Mouse (Mus musculus): ENCODE measurements around the gene Wwp2. TPM values are rescaled to one million over a fixed set of nuclear protein-coding genes. Genes with fewer than 3 reads are reported as not detected.
A peak's percentile ranks its signal among the peaks of the same experiment; 100 is the strongest.

Wwp2 gene
- polyA plus RNA-seq, 1 experiment from 2014 or later: 33.2 TPM

DNA sequence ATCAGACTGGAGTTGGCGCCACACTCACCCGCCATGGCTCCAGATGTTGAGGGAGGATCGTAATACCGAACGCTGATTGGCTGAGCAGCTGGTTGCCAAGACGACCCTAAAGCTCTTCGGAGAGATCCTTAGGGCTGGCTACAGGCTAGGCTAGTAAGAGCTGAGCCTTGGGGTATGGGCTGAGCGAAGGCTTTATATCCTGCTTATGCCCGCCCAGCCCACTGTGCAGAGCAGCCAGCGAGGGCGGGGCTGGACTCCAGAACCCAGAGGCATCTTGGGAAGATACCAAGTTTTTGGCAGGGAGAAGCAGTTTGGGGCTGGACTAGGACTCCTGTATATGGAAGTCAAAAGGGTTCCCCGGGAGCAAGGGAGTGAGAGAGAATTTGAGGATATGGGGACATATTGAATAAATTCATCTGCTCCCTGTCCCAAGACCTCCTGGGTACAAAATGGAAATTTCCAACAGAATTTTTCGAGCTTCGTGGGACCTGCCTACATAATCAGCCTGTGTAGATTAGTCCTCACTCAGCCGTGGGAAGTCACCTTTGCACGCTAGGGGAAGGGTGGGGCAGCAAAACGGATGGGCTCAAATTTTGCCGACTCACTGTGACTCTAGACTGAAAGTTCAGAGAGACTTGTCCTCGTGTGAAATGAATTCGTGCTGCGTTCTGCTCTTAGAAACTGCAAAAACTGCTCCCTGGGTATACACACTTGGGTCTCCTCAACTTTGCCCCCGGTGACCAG lies 33.0 kb upstream of the Wwp2 start, which contains the start of gene Nqo1:
TSS of gene Nqo1 (minus strand) at position 169 of the 744 bp plus-strand sequence.
- Histone ChIP-seq H3K27ac (peak within 1 kb of the TSS; percentile 31), H3K36me3 (no peaks in the 10 kb centered on the region), H3K4me1 (peaks cover 14% of the 10 kb centered on the region; the same call in 1 of the 2 replicates), H3K4me2 (peak within 1 kb of the TSS; percentile 58), H3K4me3 (replicated peaks) (peak within 1 kb of the TSS; percentile 37), H3K9ac (no peak within 1 kb of the TSS), H3K9me3 (no peaks in the 10 kb centered on the region), H3K27me3 (replicated peaks) (no peaks in the 10 kb centered on the region)
- ATAC-seq (ENCODE audit: insufficient read depth, low FRiP score, low read depth): peak; percentile 95
- WGBS: 10% methylated on average over 22 of the region's 22 CpGs

- Histone ChIP-seq H3K4me2 (no peak overlapping the region), H3K36me3 (no peaks in the 10 kb centered on the region), H3K9me3 (no peaks in the 10 kb centered on the region), H3K4me1 (peaks cover 14% of the 10 kb centered on the region; the same call in 1 of the 2 replicates), H3K4me3 (replicated peaks) (no peak overlapping the region), H3K27me3 (replicated peaks) (no peaks in the 10 kb centered on the region), H3K27ac (no peak overlapping the region), H3K9ac (no peak overlapping the region)
- no peak for ATAC-seq (ENCODE audit: insufficient read depth, low FRiP score, low read depth)
- WGBS: 62% methylated on average over 4 of the region's 4 CpGs
Measured at GRCm38 (mm10) chr8:107404057-107404456, 32.1 kb upstream of the Wwp2 start.

- WGBS: 45% methylated on average over 3 of the region's 3 CpGs
- ATAC-seq (ENCODE audit: insufficient read depth, low FRiP score, low read depth): no peak; the same call in 1 of the 2 replicates
- Histone ChIP-seq H3K4me3 (replicated peaks) (no peak overlapping the region), H3K4me2 (no peak overlapping the region), H3K9ac (no peak overlapping the region), H3K4me1 (0 out of 2 replicates have a peak, but pooled peaks cover 10% of the 10 kb centered on the region), H3K27ac (no peak overlapping the region), H3K9me3 (no peaks in the 10 kb centered on the region), H3K27me3 (replicated peaks) (no peaks in the 10 kb centered on the region), H3K36me3 (peaks cover 4% of the 10 kb centered on the region; the same call in 1 of the 2 replicates)
Measured at GRCm38 (mm10) chr8:107405935-107406334, 30.2 kb upstream of the Wwp2 start.

DNA sequence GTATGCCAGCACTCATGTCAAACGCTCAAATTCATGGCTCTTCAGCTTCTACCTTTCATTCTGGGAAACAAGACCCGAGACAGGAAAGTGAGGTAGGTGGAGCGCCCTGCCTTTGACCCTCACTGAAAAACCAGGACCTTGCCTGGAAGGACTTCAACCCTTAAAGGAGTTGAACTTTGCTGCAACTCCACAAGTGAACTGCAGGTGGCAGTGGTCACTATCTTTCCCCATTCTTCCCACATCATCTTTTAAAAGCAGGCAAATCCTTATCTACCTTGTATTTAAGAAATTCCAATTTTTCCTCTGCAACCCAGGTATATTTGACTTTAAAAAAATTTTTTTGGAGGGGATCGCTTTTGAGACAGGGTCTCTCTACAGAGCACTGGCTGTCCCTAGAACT lies 24.8 kb upstream of the Wwp2 start:
- Histone ChIP-seq H3K9me3 (no peaks in the 10 kb centered on the region), H3K4me3 (replicated peaks) (no peak overlapping the region), H3K36me3 (peaks cover 38% of the 10 kb centered on the region), H3K9ac (no peak overlapping the region), H3K4me2 (no peak overlapping the region), H3K27me3 (replicated peaks) (no peaks in the 10 kb centered on the region), H3K4me1 (no peaks in the 10 kb centered on the region), H3K27ac (no peak overlapping the region)
- ATAC-seq (ENCODE audit: insufficient read depth, low FRiP score, low read depth): no peak
- WGBS: 61% methylated on average over 4 of the region's 4 CpGs

GRCm38 (mm10) chr8:107412552-107412951 lies 23.6 kb upstream of the Wwp2 start:
- no peak for ATAC-seq (ENCODE audit: insufficient read depth, low FRiP score, low read depth)
- WGBS: 87% methylated on average over 8 of the region's 8 CpGs

GRCm38 (mm10) chr8:107413881-107414280 lies 22.3 kb upstream of the Wwp2 start:
- Histone ChIP-seq H3K36me3 (peaks cover 53% of the 10 kb centered on the region), H3K27me3 (replicated peaks) (no peaks in the 10 kb centered on the region), H3K4me2 (no peak overlapping the region), H3K27ac (0 out of 2 replicates have a peak overlapping the region, but pooled peaks have one; percentile 21), H3K4me3 (replicated peaks) (no peak overlapping the region), H3K9me3 (no peaks in the 10 kb centered on the region), H3K9ac (no peak overlapping the region), H3K4me1 (no peaks in the 10 kb centered on the region)
- WGBS: 82% methylated on average over 10 of the region's 10 CpGs
- ATAC-seq (ENCODE audit: insufficient read depth, low FRiP score, low read depth): peak; percentile 63; the same call in 1 of the 2 replicates

More at GRCm38 (mm10) chr8:107412552-107412951, 23.6 kb upstream of the Wwp2 start:
- H3K4me2 ChIP-seq: no peak overlapping the region
- peaks cover 46% of the 10 kb centered on the region for H3K36me3 ChIP-seq
- H3K9ac ChIP-seq: no peak overlapping the region
- H3K27me3 ChIP-seq (replicated peaks): no peaks in the 10 kb centered on the region
- H3K4me3 ChIP-seq (replicated peaks): no peak overlapping the region
- no peaks in the 10 kb centered on the region for H3K4me1 ChIP-seq
- no peak overlapping the region for H3K27ac ChIP-seq
- H3K9me3 ChIP-seq: no peaks in the 10 kb centered on the region

- Histone ChIP-seq H3K9ac (no peak overlapping the region), H3K36me3 (peaks cover 57% of the 10 kb centered on the region), H3K4me3 (replicated peaks) (no peak overlapping the region), H3K4me1 (no peaks in the 10 kb centered on the region), H3K9me3 (no peaks in the 10 kb centered on the region), H3K4me2 (no peak overlapping the region), H3K27ac (no peak overlapping the region), H3K27me3 (replicated peaks) (no peaks in the 10 kb centered on the region)
- WGBS: 92% methylated on average over 12 of the region's 12 CpGs
- ATAC-seq (ENCODE audit: insufficient read depth, low FRiP score, low read depth): no peak
Measured at GRCm38 (mm10) chr8:107417001-107417400, 19.2 kb upstream of the Wwp2 start.

DNA sequence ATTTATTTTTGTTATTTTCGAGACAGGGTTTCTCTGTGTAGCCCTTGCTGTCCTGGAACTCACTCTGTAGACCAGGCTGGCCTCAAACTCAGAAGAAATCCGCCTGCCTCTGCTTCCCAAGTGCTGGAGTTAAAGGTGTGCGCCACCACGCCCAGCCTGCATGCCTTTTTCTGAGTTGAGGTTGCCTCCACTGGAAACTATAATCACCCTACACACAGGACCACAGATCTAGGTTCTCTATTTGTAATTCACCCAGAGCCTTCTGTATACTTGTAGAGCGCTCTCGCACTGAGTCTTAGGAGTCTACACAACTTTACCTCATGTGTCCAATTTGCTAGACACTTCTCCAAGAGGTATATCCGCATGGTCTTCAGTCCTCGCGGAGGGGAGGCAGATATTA lies 12.0 kb upstream of the Wwp2 start:
- Histone ChIP-seq H3K9ac (peak overlapping the region; percentile 87), H3K4me3 (replicated peaks) (peak overlapping the region; percentile 92), H3K9me3 (no peaks in the 10 kb centered on the region), H3K4me2 (peak overlapping the region; percentile 70), H3K36me3 (peaks cover 15% of the 10 kb centered on the region), H3K27ac (peak overlapping the region; percentile 83), H3K27me3 (replicated peaks) (no peaks in the 10 kb centered on the region), H3K4me1 (peaks cover 12% of the 10 kb centered on the region)
- WGBS: 28% methylated on average over 9 of the region's 9 CpGs
- no peak for ATAC-seq (ENCODE audit: insufficient read depth, low FRiP score, low read depth)

GRCm38 (mm10) chr8:107424597-107425229 lies 11.5 kb upstream of the Wwp2 start, which contains the start of gene Nob1:
Gene Nob1, minus strand, starts transcription at chr8:107425051.
- Histone ChIP-seq H3K4me1 (peaks cover 12% of the 10 kb centered on the region), H3K27ac (peak within 1 kb of the TSS; percentile 83), H3K36me3 (peaks cover 10% of the 10 kb centered on the region), H3K4me3 (replicated peaks) (peak within 1 kb of the TSS; percentile 92), H3K4me2 (peak within 1 kb of the TSS; percentile 70), H3K27me3 (replicated peaks) (no peaks in the 10 kb centered on the region), H3K9me3 (no peaks in the 10 kb centered on the region), H3K9ac (peak within 1 kb of the TSS; percentile 87)
- ATAC-seq (ENCODE audit: insufficient read depth, low FRiP score, low read depth): peak; percentile 98
- under 1% methylated on average over 50 of the region's 50 CpGs for WGBS

GRCm38 (mm10) chr8:107425230-107425597 lies 11.0 kb upstream of the Wwp2 start:
- 48% methylated on average over 8 of the region's 8 CpGs for WGBS
- no peak overlapping the region for H3K9ac ChIP-seq

DNA sequence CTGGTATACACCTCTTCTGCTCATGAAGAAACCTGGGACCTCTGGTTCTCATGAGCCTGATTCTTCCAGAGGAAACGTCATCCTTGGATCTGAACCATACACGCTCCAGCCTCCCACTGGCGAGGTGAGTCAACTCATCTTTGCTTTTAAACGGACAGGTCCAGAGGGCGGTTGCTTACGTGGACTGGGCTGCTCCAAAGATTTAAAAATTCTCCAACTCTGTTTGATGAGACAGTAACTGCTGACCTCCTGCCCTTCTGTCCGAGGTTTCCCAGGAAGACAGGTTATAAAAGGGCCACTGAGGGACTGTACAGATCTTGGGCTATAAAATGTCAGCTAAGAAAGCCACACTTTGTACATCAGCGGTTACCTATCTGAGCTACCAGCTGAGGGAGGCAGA lies 5.3 kb upstream of the Wwp2 start:
- no peak for ATAC-seq (ENCODE audit: insufficient read depth, low FRiP score, low read depth)
- H3K27me3 ChIP-seq (replicated peaks): no peaks in the 10 kb centered on the region
- H3K27ac ChIP-seq: no peak overlapping the region
- 81% methylated on average over 8 of the region's 8 CpGs for WGBS
- no peak overlapping the region for H3K4me2 ChIP-seq
- H3K4me3 ChIP-seq (replicated peaks): no peak overlapping the region
- H3K36me3 ChIP-seq: no peaks in the 10 kb centered on the region
- no peaks in the 10 kb centered on the region for H3K4me1 ChIP-seq
- H3K9me3 ChIP-seq: no peaks in the 10 kb centered on the region
- no peak overlapping the region for H3K9ac ChIP-seq

More at GRCm38 (mm10) chr8:107425230-107425597, 11.0 kb upstream of the Wwp2 start:
- H3K36me3 ChIP-seq: peaks cover 7% of the 10 kb centered on the region
- no peaks in the 10 kb centered on the region for H3K27me3 ChIP-seq (replicated peaks)
- peak overlapping the region; percentile 70; the same call in 1 of the 2 replicates for H3K4me2 ChIP-seq
- no peak for ATAC-seq (ENCODE audit: insufficient read depth, low FRiP score, low read depth)
- H3K4me1 ChIP-seq: peaks cover 12% of the 10 kb centered on the region
- peak overlapping the region; percentile 92 for H3K4me3 ChIP-seq (replicated peaks)
- no peaks in the 10 kb centered on the region for H3K9me3 ChIP-seq
- no peak overlapping the region for H3K27ac ChIP-seq

- Histone ChIP-seq H3K36me3 (no peaks in the 10 kb centered on the region), H3K4me3 (replicated peaks) (peak overlapping the region; percentile 92), H3K9me3 (no peaks in the 10 kb centered on the region), H3K4me2 (peak overlapping the region; percentile 77), H3K4me1 (peaks cover 8% of the 10 kb centered on the region; the same call in 1 of the 2 replicates), H3K27ac (peak overlapping the region; percentile 92), H3K9ac (no peak overlapping the region), H3K27me3 (replicated peaks) (no peaks in the 10 kb centered on the region)
- no peak for ATAC-seq (ENCODE audit: insufficient read depth, low FRiP score, low read depth)
- WGBS: 25% methylated on average over 11 of the region's 11 CpGs
Measured at GRCm38 (mm10) chr8:107435421-107435961, 674 bp upstream of the Wwp2 start.
